Mouse (Mus musculus): ENCODE measurements around the gene Btbd3. TPM values are rescaled to one million over a fixed set of nuclear protein-coding genes. Genes with fewer than 3 reads are reported as not detected.
"Not testable (repeated sequence)": the region's sequence is repeated elsewhere in the genome, so short reads cannot be mapped to it uniquely, and the experiment has no call there.

The Btbd3 gene
- polyA plus RNA-seq, 1 experiment from 2014 or later = 16.7 TPM

DNA sequence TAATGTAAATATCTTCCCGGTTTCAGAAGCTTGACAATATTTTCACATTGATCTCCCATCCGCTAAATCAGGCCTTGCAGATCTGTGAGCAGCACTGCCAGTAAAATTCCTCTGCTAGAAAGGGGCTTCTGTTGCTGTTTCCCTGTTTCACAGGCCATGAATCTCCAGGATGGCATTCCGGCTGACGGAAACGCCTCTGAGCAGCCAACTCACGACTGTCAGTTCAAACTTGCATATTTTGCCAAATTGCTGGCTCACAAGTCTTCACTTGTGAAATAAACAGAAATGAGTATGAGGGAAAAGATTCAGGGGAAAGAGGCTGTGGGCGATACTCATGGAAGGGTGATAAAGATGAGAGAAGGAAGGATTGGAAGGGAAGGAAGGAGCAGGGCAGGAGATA is 59.3 kb downstream of the Btbd3 start:
- no peak overlapping the region for H3K27ac ChIP-seq (ENCODE audit: low read length)
- H3K4me1 ChIP-seq (ENCODE audit: insufficient read depth, low read length) = no peaks in the 10 kb centered on the region
- 49% methylated on average over 7 of the region's 7 CpGs for WGBS
- ATAC-seq (ENCODE audit: low FRiP score, low TSS enrichment) = no peak
- H3K9me3 ChIP-seq (ENCODE audit: low read length) = no peaks in the 10 kb centered on the region
- no peak overlapping the region for H3K4me2 ChIP-seq (replicated peaks; ENCODE audit: low read depth, low read length)
- H3K27me3 ChIP-seq (ENCODE audit: insufficient read depth, low read length) = no peaks in the 10 kb centered on the region
- H3K4me3 ChIP-seq (ENCODE audit: low read length) = no peak overlapping the region
- no peaks in the 10 kb centered on the region for H3K36me3 ChIP-seq (ENCODE audit: insufficient read depth, low read length)
- no peak overlapping the region for H3K9ac ChIP-seq (replicated peaks; ENCODE audit: low read length)

DNA sequence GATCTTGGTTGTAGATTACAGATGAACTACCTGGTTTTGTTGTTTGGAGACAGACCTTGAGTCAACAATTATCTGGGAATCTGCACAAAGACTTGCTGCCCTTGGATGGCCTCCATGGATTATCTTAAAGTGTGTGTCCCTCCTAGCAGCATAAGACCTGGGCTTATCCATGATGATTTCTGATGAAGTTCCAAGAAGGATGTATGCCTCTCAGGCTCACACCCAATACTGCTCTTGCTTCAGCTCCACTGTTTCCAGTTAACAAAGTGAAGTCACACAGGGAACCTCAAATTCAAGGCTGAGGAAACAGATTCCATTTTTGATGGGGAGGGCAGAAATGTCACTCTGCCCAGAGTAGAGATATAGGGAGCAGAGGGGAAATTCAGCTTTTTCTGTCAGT is 64.0 kb downstream of the Btbd3 start:
- H3K4me1 ChIP-seq (ENCODE audit: insufficient read depth, low read length) = no peaks in the 10 kb centered on the region
- no peaks in the 10 kb centered on the region for H3K9me3 ChIP-seq (ENCODE audit: low read length)
- H3K36me3 ChIP-seq (ENCODE audit: insufficient read depth, low read length) = no peaks in the 10 kb centered on the region
- H3K9ac ChIP-seq (replicated peaks; ENCODE audit: low read length) = no peak overlapping the region
- no peak overlapping the region for H3K4me3 ChIP-seq (ENCODE audit: low read length)
- H3K27ac ChIP-seq (ENCODE audit: low read length) = no peak overlapping the region
- no peaks in the 10 kb centered on the region for H3K27me3 ChIP-seq (ENCODE audit: insufficient read depth, low read length)
- no peak overlapping the region for H3K4me2 ChIP-seq (replicated peaks; ENCODE audit: low read depth, low read length)
- no peak for ATAC-seq (ENCODE audit: low FRiP score, low TSS enrichment)

DNA sequence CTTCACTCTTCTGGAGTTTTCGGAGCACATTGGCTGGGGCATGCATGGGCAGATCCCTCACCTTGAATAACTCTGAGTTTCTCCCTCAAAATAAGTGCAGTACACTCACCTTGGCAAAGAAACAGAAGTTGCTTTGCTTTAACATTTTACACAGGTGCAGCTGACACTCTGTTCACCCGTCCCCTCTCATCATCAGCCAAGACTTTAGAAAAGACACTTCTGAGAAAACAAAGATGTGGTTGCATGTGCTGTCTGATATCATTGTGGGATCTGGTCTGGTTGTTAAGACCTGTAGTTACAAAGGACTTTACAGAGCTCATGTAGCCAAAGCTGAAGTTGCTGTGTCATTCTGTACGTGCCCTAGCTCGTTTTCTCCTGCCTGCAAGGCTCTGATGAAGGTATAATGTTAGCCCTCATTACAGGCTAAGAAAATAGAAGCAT is 64.7 kb downstream of the Btbd3 start:
- H3K4me2 ChIP-seq (replicated peaks; ENCODE audit: low read depth, low read length) = no peak overlapping the region
- no peak overlapping the region for H3K4me3 ChIP-seq (ENCODE audit: low read length)
- ATAC-seq (ENCODE audit: low FRiP score, low TSS enrichment) = no peak
- H3K9ac ChIP-seq (replicated peaks; ENCODE audit: low read length) = no peak overlapping the region
- no peaks in the 10 kb centered on the region for H3K36me3 ChIP-seq (ENCODE audit: insufficient read depth, low read length)
- WGBS = 76% methylated on average over 4 of the region's 4 CpGs
- H3K9me3 ChIP-seq (ENCODE audit: low read length) = no peaks in the 10 kb centered on the region
- no peak overlapping the region for H3K27ac ChIP-seq (ENCODE audit: low read length)
- no peaks in the 10 kb centered on the region for H3K4me1 ChIP-seq (ENCODE audit: insufficient read depth, low read length)
- no peaks in the 10 kb centered on the region for H3K27me3 ChIP-seq (ENCODE audit: insufficient read depth, low read length)

DNA sequence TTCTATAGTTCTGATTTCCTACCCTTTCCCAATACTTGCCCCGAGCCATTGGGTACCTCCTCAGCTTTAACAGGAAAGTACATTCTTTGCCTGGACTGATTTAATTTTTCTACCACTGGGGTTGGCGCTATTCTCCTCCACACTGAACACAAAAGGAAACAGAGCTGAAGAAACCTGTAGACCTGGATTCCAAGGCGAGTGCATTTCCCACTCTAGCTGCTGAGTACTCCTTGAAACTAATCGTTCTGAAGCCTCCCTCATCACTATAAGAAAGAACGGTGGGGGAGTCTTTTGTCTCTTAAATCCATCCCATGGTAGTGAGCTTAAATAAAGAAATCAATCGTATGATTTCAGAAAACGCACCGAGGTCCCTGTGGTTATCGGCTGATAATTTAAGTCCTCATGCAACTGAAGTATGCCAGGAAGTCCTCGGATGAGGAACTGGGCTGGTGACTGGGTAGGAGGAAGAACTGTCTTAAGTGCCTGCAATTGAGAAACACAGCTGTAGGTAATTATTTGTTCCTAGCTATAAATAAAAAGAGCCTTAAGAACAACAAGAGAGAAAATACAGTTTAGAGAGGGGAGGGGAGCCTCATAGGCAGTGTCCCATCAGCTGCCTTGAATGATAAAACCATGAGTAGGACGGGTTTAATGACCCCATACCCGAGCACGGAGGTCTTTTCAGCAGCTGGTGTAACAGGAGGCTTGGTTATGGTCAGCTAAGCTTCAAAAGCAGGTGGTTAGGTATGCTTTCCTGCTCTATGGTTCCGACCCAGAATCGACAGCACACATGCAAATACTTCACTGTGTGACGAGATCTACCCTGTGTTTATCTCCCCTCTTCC is 66.1 kb downstream of the Btbd3 start:
- no peaks in the 10 kb centered on the region for H3K36me3 ChIP-seq (ENCODE audit: insufficient read depth, low read length)
- H3K4me2 ChIP-seq (replicated peaks; ENCODE audit: low read depth, low read length) = no peak overlapping the region
- ATAC-seq (ENCODE audit: low FRiP score, low TSS enrichment) = peak; percentile 63; the same call in 1 of the 2 replicates
- H3K9me3 ChIP-seq (ENCODE audit: low read length) = no peaks in the 10 kb centered on the region
- no peaks in the 10 kb centered on the region for H3K4me1 ChIP-seq (ENCODE audit: insufficient read depth, low read length)
- no peak overlapping the region for H3K4me3 ChIP-seq (ENCODE audit: low read length)
- H3K9ac ChIP-seq (replicated peaks; ENCODE audit: low read length) = no peak overlapping the region
- 60% methylated on average over 16 of the region's 16 CpGs for WGBS
- no peaks in the 10 kb centered on the region for H3K27me3 ChIP-seq (ENCODE audit: insufficient read depth, low read length)
- no peak overlapping the region for H3K27ac ChIP-seq (ENCODE audit: low read length)

DNA sequence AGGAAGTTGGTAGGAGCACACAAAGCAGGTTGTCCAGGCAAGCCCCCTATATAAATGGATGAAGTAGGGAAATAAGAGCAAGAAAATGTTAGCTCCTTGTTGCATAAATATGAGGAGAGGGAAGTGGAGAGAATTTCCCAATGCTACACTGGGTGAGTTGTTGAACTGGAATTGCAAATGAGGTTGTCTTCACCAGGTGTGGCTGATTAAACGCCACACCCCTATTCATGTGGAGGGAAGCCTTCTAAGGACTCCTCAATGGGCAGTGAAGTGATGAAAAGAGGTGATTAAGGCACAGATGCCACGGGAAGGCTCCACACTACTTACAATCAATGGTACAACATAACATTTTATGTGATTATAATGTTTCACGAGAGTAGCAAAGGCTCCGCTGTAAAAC is 70.0 kb downstream of the Btbd3 start:
- ATAC-seq (ENCODE audit: low FRiP score, low TSS enrichment) = no peak
- Histone ChIP-seq H3K4me2 (replicated peaks; ENCODE audit: low read depth, low read length) (no peak overlapping the region), H3K27me3 (ENCODE audit: insufficient read depth, low read length) (no peaks in the 10 kb centered on the region), H3K9me3 (ENCODE audit: low read length) (no peaks in the 10 kb centered on the region), H3K4me1 (ENCODE audit: insufficient read depth, low read length) (no peaks in the 10 kb centered on the region), H3K9ac (replicated peaks; ENCODE audit: low read length) (no peak overlapping the region), H3K36me3 (ENCODE audit: insufficient read depth, low read length) (no peaks in the 10 kb centered on the region), H3K27ac (ENCODE audit: low read length) (no peak overlapping the region), H3K4me3 (ENCODE audit: low read length) (no peak overlapping the region)
- WGBS = 66% methylated on average over 4 of the region's 4 CpGs

DNA sequence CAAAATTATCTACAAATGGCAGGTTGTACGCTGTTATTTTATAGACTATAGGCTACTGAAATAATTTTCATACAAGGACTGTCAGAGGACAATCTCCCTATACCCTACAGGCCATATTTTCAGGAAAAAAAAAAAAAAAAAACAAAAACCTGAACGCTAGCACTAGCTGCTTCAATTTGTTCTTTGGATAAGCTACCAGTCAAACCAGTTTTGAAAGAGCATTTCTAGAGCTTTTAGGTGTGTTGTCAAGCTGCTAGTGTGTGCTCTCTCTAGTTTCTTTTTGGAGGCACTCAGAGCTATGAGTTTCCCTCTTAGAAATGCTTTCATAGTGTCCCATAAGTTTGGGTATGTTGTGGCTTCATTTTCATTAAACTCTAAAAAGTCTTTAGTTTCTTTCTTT is 77.8 kb downstream of the Btbd3 start:
- not testable (repeated sequence) for H3K9ac ChIP-seq (replicated peaks; ENCODE audit: low read length); H3K4me1 ChIP-seq (ENCODE audit: insufficient read depth, low read length); H3K36me3 ChIP-seq (ENCODE audit: insufficient read depth, low read length); H3K4me2 ChIP-seq (replicated peaks; ENCODE audit: low read depth, low read length); H3K27ac ChIP-seq (ENCODE audit: low read length); H3K27me3 ChIP-seq (ENCODE audit: insufficient read depth, low read length); H3K4me3 ChIP-seq (ENCODE audit: low read length); H3K9me3 ChIP-seq (ENCODE audit: low read length); ATAC-seq (ENCODE audit: low FRiP score, low TSS enrichment)
- 84% methylated on average over 2 of the region's 2 CpGs for WGBS

DNA sequence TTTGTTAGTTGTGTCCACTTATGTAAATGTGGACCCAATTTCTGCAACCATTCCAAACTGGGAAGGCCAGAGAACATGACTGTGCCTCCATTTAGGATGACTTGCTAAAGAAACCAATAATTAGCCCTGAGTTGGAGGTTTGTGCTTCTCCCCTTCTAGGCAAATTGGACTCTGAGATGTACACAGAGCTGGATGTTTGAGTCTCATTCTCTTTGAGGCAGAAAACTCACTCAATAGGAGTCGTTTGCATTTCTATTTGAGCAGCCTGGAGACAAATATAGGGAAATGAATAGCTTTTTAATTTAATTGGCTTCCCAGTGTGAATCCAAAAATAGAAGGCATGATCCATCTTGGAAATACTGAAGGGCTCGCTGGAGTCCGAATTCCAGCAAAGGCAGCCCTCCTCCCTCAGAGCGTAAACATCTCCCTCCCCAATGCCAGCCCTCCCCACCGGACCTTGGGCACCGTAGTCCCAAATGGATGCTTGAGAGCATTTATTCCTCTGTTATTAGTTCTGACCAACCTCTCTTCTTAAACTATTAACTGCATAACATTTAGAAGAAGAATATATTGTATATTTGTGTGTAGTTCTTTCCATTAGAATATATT is 81.6 kb downstream of the Btbd3 start:
- H3K27me3 ChIP-seq (ENCODE audit: insufficient read depth, low read length) = no peaks in the 10 kb centered on the region
- 83% methylated on average over 6 of the region's 6 CpGs for WGBS
- H3K27ac ChIP-seq (ENCODE audit: low read length) = no peak overlapping the region
- ATAC-seq (ENCODE audit: low FRiP score, low TSS enrichment) = no peak
- H3K9ac ChIP-seq (replicated peaks; ENCODE audit: low read length) = no peak overlapping the region
- H3K4me1 ChIP-seq (ENCODE audit: insufficient read depth, low read length) = no peaks in the 10 kb centered on the region
- no peak overlapping the region for H3K4me3 ChIP-seq (ENCODE audit: low read length)
- H3K4me2 ChIP-seq (replicated peaks; ENCODE audit: low read depth, low read length) = no peak overlapping the region
- no peaks in the 10 kb centered on the region for H3K9me3 ChIP-seq (ENCODE audit: low read length)
- H3K36me3 ChIP-seq (ENCODE audit: insufficient read depth, low read length) = no peaks in the 10 kb centered on the region

DNA sequence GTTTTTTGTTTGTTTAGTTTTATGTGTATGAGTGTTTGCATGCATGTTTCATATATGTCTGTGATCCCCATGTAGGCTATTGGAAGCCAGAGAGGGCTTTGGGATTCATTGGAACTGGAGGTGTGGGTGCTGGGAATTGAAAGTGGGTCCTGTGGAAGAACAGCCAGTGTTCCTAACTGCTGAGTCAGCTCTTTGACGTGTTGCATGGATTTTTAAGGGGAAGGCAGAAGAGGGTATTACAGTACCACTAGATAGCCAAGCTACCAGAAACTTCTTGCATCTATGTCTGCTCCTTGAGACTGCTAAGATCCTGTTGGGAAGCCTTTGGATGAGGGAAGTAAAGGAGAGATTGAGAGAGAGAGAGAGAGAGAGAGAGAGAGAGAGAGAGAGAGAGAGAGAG is 82.2 kb downstream of the Btbd3 start:
- Histone ChIP-seq H3K4me1 (ENCODE audit: insufficient read depth, low read length) (no peaks in the 10 kb centered on the region), H3K4me3 (ENCODE audit: low read length) (no peak overlapping the region), H3K27me3 (ENCODE audit: insufficient read depth, low read length) (no peaks in the 10 kb centered on the region), H3K36me3 (ENCODE audit: insufficient read depth, low read length) (no peaks in the 10 kb centered on the region), H3K27ac (ENCODE audit: low read length) (no peak overlapping the region), H3K9ac (replicated peaks; ENCODE audit: low read length) (no peak overlapping the region), H3K9me3 (ENCODE audit: low read length) (no peaks in the 10 kb centered on the region), H3K4me2 (replicated peaks; ENCODE audit: low read depth, low read length) (no peak overlapping the region)
- 78% methylated on average over 1 of the region's 1 CpGs for WGBS
- no peak for ATAC-seq (ENCODE audit: low FRiP score, low TSS enrichment)

DNA sequence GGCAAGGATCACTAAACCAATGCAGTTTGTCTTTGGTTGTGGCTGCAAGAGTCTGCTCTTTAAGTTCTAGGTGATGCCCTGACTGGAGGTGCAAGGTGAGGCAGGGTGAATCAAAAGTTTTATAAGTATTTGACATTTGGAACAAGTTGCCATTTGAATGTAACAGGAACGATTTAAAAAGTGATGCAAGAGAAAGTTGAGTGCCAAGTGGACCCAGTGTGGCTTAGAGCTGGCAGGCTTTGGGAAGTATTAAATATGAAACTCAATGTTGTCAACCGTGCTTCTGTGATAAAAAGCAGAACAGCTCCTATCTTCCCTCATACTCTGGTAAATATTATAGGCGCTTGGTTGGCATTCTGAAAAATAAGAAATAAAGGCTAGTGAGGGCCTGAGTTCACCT is 99.0 kb downstream of the Btbd3 start:
- Histone ChIP-seq H3K9me3 (ENCODE audit: low read length) (no peaks in the 10 kb centered on the region), H3K36me3 (ENCODE audit: insufficient read depth, low read length) (no peaks in the 10 kb centered on the region), H3K4me1 (ENCODE audit: insufficient read depth, low read length) (no peaks in the 10 kb centered on the region), H3K9ac (replicated peaks; ENCODE audit: low read length) (no peak overlapping the region), H3K27ac (ENCODE audit: low read length) (no peak overlapping the region), H3K4me2 (replicated peaks; ENCODE audit: low read depth, low read length) (no peak overlapping the region), H3K4me3 (ENCODE audit: low read length) (no peak overlapping the region), H3K27me3 (ENCODE audit: insufficient read depth, low read length) (no peaks in the 10 kb centered on the region)
- 91% methylated on average over 3 of the region's 3 CpGs for WGBS
- no peak for ATAC-seq (ENCODE audit: low FRiP score, low TSS enrichment)

DNA sequence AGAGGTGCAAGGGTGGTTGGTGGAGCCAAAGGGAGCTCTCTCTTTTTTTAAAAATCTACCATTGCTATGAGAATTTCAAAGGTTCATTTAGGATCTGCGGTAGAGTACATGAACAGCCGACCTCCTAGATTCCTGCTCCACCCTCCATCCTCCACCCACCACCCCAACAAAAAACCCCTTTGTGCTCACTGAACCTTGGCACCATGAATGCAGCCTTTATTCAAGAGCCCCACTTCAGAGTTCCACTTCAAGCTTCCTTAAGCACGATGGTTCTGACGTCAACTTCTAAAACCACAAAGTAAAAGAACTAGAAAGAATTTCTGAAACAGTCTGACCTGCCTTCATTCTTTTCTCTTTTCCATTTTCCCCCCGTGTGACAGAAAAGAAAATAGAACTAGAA is 106.1 kb downstream of the Btbd3 start:
- H3K27ac ChIP-seq (ENCODE audit: low read length) = no peak overlapping the region

More for the DNA sequence above, 106.1 kb downstream of the Btbd3 start:
- H3K9me3 ChIP-seq (ENCODE audit: low read length) = no peaks in the 10 kb centered on the region
- no peak overlapping the region for H3K9ac ChIP-seq (replicated peaks; ENCODE audit: low read length)
- H3K4me3 ChIP-seq (ENCODE audit: low read length) = no peak overlapping the region
- H3K4me1 ChIP-seq (ENCODE audit: insufficient read depth, low read length) = no peaks in the 10 kb centered on the region
- ATAC-seq (ENCODE audit: low FRiP score, low TSS enrichment) = peak; percentile 75; the same call in 1 of the 2 replicates
- H3K27me3 ChIP-seq (ENCODE audit: insufficient read depth, low read length) = no peaks in the 10 kb centered on the region
- no peaks in the 10 kb centered on the region for H3K36me3 ChIP-seq (ENCODE audit: insufficient read depth, low read length)
- WGBS = 68% methylated on average over 5 of the region's 5 CpGs
- no peak overlapping the region for H3K4me2 ChIP-seq (replicated peaks; ENCODE audit: low read depth, low read length)
